Mouse (Mus musculus): ENCODE data around the gene Angel1. TPM values are rescaled to one million over a fixed set of nuclear protein-coding genes. Genes with fewer than 3 reads are reported as not detected.

Angel1 gene
- total RNA-seq (2021), result 1 to 10 TPM; 4.6 to 8.0 TPM

DNA sequence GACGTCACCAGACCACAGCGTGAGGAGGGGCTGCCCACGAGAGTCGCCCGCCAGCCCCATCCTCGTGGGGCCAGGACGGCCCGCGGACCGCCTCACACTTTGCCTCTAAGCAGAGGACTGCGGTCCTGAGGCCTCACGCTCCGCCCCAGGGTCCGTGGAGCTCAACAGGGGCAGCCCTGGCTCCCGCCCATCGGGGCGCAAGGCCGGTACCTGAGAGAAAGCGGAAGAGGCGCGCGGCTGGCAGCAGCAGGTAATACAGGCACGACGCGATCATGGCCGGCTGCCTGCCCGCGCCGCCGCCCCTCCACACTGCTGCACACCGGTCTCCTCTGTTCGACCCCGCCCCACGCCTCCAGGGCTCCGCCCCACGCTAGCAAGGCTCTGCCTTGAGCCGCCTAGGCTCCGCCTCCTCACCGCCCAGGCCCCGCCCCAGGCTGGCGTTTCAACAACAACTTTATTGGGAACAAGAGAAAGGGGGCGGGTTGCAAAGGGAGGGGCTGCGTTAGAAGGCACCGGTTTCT is at the start of gene Angel1:
TSS of gene Angel1 (minus strand) at position 341 of the 521 bp plus-strand sequence.
- DNase-seq (ENCODE audit: extremely low spot score in 1 of 2, low spot score in 1 of 2), result peak; percentile 79 to 83

DNA sequence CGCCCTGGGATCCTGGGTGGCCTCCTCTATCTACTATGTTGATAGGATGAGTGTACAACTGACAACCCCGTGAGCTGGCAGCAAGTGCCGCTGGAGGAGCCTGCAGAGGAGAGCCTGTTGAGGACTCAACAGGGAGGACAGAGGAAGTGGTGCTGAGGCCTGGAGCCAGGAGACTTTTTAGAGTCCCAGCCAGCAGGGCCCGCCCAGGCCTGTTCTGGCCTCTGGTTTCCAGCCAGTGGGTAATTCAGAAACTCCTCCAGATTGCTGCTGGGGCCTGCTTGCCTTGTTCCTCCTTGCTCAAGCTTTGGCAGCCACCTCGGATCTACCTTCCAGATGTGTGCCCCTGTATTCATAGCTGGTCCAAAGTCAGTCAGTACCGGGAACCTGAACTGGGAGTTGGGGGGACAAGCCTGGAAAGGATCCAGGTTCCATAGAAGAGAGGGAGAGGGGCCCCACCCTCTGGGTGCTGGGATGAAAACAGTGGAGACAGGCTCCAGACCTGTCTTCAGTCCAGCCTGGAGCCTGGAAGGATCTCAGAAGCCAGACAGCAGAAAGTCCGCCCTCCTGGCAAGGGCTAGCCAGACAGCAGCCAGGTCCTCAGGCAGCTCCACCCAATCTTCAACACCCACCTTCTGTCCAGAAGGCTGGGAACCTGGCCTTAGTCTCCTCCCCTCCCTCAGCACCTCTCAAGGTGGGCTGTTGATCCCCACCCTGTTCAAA is 49.5 kb upstream of the Angel1 start:
- no peak for DNase-seq (ENCODE audit: extremely low spot score in 1 of 2, low spot score in 1 of 2)

DNA sequence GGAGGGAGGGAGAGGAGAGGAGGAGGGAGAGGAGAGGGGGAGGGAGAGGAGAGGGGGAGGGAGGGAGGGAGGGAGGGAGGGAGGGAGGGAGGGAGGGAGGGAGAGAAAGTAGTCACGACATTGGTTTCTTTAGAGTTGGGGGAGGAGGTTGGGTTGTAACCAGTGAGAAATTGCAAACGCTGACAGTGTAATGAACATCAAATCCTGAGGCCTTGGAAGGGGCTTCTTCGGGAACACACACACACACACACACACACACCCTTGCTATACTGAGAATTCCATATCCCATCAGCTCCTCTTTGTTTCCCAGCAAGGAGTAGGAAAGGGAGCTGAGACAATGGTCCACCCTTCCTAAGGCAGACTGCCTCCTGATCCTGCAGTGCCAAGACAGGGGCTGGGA is 46.3 kb upstream of the Angel1 start:
- no peak for DNase-seq (ENCODE audit: extremely low spot score in 1 of 2, low spot score in 1 of 2)

DNA sequence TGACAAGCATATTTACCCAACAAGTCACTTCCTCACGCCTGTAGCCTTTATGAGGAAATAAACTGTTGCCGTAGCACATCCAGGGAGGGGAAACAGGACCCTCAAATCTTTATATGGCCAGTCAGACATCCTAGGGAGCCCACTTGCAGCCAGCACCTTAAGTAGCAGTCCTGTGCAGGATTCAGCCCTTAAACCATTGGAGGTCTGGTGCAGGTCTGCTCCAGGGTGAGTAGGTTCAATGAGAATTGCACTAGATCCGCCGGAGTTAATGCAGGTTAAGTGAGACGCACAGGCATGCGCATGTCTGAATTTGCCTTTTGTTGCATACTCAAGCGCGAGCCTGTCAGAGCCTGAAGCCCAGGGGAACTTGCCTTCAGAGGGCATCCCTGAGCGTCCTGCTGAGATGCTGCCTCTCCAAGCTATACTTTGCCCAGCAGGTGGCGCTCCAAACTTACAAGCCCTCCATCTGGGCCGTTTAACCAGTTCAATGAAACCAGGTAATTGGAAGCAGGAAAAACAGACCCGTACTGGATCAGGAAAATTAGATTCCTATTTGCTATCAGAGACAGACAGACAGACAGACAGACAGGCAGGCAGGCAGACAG is 45.7 kb upstream of the Angel1 start:
- peak; percentile 84 to 99 for DNase-seq (ENCODE audit: extremely low spot score in 1 of 2, low spot score in 1 of 2)

DNA sequence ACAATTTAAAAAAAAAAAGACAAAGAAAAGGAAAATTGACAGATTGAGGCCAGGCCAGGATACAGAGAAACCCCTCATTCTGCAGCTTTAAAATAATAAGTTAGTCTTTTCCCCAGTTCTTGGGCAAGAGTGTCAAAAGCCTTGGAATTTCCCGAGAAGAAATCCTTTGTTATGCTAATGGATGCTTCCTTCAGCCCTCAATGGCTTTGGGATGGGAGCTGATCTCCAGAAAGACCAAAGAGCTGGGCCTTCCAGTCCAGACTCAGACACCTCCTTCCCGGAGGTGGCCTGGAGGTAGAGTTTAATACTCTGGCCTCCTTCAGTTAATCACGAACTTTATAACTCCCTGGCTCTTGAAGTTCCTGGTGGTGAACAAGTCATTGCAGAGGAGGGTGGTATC is 44.7 kb upstream of the Angel1 start:
- no peak for DNase-seq (ENCODE audit: extremely low spot score in 1 of 2, low spot score in 1 of 2)

DNA sequence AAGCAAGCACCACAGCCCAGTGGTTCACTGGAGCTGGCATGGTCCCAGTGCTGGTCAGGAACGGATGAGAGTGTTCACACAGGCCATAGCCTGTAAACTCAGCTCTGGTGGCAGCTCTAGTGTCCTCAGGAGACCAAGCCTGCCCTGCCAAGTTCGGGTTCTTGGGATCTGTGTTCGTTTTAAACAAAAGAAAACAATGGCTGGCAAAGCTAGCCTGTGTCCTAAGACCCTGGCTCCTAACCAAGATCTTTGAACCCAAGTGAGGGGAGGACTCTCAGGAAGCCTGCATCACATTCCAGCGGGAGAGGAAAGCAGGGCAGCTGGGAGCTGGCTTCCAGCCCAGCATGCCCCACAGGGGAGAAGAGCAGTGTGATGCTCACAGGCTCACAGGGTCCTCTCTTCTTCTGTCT is 44.0 kb upstream of the Angel1 start:
- no peak for DNase-seq (ENCODE audit: extremely low spot score in 1 of 2, low spot score in 1 of 2)

DNA sequence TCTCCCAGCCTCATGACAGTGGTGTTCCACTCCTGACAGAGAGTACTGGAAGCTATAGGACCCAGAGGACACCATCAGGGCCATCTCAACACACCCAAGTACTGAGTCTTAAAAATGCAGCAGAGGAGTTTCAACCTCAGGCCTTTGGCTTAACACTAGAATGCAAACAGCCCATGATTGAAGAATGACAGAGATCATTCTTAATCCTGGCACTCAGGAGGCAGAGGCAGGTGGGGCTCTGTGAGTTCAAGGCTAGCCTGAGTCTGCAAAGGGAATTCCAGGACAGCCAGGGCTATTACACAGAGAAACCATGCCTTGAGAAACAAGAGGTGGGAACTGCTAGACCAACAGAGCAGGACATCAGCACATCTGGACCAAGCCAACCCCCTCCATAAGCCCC is 43.6 kb upstream of the Angel1 start:
- DNase-seq (ENCODE audit: extremely low spot score in 1 of 2, low spot score in 1 of 2), result no peak

DNA sequence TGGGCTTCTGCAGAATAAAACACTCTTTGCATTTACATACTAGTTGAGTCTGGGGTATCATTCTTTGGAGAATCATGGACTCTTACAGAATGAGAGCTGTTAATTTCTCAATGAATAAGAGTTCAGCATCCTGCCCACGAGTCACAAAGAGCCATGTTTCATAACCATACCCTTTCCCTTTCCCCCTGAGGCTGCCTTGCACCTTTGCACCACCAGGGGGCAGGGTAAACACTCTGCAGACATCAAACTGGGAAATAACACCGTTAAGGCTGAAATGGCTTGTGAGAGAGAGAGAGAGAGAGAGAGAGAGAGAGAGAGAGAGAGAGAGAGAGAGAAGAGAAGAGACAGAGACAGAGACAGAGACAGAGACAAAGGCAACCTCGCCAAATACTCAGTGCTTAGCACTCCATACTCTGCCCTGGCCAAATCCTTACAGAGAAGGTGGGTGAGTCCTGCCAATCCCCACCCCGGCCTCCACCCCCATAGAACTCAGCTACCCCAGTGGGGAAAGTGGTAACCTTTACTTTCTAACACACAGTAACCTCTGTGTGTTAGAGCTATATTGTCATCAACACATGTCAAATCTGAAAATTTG is 42.8 kb upstream of the Angel1 start:
- peak; percentile 86 to 96 for DNase-seq (ENCODE audit: extremely low spot score in 1 of 2, low spot score in 1 of 2)

DNA sequence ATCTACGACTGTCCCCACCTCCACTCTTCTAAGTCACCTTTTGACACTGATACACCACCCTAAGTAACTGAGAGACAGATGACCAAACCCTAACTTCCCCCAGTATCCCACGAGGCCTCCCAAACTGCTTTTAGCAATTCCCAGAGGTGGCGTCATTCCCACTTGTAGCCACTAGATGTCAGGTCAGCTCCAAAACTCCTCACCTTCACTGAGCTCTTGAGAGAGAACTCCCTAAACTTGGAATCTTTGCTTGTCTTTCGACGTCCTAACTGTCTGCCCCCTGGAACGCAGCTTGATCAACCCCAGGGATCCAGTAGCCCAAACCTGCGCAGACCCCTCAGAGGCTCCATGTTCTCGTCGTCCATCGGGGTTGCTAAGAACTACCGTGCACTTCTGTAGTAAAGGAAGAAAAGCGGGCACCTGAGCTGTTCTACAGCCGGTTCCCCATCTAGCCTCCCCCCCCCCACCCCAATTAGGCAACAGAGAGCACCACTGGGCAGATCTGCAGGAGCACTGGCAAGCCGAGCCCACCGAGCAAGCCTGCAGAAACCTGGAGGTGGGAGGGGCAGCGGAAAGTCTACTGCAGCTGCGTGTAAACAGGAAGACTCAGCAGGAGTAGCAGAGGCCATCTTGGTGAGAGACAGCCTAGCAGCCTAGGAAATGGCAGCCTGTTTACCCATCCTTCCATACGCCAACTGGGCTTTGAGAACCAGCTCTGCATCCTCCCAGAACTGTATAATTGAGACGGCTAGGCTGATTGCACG is 41.8 kb upstream of the Angel1 start:
- DNase-seq (ENCODE audit: extremely low spot score in 1 of 2, low spot score in 1 of 2), result peak in 1 of 2 experiments; percentile 67

DNA sequence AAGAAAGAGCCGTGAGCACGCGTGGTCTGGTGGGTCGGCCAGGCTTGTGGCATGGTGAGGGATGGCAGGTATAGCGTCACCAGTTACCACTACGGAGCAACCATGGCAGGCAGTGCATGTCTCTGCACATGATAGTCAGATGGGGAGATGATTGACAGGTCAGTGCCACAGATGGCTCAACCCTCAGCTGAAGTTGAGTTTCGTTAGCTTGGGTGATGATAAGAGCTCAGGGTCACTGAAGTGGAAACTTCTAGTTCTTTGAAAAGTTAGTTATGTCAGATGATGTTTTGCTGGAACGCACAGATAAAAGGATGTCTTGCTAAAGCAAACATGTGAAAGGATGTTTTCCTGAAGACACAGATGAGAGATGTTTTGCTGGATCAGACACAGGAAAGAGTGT is 40.2 kb upstream of the Angel1 start:
- DNase-seq (ENCODE audit: extremely low spot score in 1 of 2, low spot score in 1 of 2), result no peak

DNA sequence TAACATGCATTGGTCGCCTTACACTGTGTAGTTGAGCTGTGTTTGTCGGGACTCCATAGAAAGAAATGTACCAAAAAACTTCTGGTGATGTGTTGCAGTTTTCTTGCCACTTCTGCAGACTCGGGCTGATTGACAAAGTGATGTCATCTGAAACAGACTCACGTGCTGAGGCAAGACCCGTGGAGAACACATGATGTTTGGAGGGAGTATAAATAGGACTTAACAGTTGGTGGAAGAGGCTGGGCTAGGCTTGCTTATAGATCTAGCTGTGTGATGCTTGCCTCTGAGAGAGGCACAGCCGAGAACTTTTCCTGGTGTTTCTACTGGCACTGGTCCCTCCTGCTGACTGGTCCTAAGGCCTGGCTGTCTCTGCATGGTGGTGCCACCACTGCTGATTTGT is 37.8 kb upstream of the Angel1 start:
- DNase-seq (ENCODE audit: extremely low spot score in 1 of 2, low spot score in 1 of 2), result no peak

DNA sequence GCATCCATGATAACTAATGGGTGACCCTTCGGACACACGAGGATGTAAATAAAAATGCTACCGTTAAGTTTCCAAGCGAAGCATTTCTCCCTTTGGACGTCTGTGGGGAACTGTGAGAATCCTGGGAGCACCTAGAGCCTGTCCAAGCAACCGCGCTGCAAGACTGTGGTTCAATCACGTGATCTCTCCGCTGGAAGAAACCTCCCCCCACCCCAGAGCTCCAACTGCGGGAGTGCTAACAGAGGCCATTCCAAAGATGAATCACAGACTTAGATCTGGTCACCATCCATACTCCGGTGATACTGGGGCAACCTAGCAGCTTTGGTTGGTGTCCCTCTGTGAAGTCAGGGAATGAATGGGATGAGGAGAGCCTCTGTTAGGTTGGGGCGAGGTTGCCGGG is 34.8 kb upstream of the Angel1 start:
- no peak for DNase-seq (ENCODE audit: extremely low spot score in 1 of 2, low spot score in 1 of 2)

DNA sequence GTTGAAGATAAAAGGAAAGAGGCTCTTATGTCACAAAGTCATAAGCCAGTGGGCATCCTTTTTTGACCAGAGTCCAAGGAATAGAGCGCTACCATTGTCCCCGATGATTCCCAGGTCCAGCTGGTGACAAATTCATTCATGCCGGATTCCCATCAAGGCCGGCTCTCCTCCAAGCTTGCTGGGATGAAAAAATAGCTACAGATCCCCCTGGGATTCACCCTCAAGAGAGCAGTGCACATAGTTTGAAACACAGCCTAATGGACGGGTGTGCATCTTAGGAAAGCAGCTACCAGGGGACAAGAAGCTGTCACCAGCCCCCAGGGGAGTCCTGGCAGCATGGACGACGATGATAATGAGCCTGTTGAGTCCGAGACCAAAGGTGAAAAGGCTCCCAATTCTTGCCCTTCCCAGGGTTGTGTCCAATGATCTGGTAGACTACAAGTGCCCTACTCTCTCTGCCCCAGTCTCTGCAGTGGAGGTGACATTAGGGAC is 8.1 kb upstream of the Angel1 start, which contains the start of gene Lrrc74a:
TSS of gene Lrrc74a (plus strand) at position 51 of the 492 bp plus-strand sequence.
- DNase-seq (ENCODE audit: extremely low spot score in 1 of 2, low spot score in 1 of 2), result no peak

DNA sequence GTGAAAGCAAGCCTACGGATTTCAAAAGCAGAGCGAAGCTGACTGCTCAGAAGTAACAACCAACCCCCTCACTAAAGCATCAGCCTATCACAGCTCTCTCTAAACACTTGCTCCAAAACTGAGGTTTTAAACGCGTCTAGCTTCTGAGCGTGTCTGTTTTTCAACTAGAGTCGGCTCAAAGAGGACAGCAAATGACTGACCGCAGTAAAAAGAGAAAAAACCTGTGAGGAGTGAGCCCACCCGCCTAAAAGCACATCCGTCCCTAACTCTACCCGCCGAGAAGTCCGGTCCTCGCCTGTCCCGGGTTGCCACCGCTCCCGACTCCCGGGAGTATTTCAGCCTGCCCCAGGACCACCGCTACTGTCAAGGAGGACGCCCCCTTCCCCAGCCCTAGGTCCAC is 554 bp downstream of the Angel1 start:
- DNase-seq (ENCODE audit: extremely low spot score in 1 of 2, low spot score in 1 of 2), result peak in 1 of 2 experiments; percentile 25

DNA sequence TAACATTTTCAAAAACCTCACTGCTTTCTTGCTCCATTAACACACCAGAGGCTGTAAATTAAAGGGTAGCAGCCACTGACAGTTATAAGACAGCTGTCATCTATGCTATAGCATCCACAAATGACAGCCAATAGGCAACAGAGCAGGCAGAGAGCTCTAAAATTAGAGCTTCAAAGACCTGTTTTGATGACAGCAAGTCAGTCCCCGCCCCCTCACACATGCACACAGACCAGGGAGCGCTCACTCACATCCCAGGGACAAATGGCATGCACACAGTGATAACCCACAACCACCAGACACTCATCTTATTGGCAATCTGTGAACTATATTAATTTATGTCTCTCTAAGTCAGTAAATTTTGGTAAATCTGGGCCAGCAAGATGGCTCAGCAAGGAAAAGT is 2.0 kb downstream of the Angel1 start:
- DNase-seq (ENCODE audit: extremely low spot score in 1 of 2, low spot score in 1 of 2), result no peak

DNA sequence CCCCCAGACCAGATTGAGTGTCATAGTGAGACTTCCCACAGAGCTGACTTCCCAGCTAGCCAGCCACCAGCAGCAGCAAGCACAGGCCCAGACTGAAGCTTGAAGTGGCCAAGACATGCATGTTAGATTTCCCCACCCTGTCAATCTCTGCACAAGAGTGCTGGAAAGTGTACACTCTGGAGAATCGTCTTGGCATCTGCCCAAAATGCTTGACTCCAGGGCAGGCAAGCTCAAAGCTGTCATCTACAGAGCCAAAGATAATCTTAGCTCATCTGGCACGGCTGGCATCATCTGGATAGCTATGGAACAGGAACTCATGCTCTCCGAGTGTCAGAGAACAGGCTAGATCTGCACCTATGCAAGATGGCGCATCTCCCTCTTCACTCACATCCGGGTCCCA is 4.8 kb downstream of the Angel1 start:
- DNase-seq (ENCODE audit: extremely low spot score in 1 of 2, low spot score in 1 of 2), result no peak

DNA sequence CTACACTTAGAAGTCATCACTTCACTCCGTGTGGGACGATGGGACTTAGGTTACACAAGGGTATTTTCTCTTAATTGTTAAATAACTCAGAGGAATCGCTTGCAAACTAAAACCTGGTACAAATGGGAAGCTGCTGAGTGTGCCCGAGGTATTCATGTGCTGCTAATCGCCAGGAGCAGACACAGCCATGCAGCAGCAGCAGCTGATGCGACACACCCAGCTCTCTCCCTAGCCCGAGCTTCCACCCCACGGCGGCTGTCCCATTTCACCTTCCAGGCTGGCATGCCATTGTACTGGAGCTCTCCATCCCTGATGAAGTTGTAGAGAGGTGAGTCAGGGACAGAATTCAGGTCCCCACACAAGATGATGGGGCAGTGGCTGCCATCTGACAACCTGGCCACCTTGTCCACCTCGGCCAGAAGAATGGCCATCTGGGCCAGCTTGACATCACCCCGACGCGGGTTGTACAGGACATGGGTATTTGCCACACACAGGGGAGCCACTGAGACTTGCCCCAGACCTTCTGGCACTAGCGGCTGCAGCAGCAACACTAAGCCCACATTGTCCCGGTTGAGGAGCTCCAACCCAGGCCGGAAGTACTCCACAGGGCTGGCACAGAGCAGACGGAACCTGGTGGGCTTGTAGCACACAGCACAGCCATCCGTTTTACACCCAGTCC is 6.2 kb downstream of the Angel1 start:
- no peak for DNase-seq (ENCODE audit: extremely low spot score in 1 of 2, low spot score in 1 of 2)

DNA sequence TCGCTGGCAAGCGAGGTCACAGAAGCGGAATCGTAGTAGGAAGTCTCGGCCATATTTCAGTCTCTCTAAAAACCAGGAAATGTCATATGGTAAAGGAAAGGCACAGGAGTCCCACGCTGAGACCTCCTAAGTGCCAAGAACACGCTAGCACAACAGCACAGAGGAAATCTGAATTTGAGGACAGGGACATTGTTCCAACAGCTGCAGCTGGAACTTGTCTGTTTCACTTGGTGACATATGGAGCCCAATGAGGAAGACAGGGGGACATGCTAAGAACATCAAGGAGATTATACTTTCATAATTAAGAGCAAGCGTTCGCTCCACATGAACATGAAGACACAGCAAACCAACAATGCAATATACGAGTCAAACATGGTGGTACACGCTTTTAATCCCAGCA is 9.3 kb downstream of the Angel1 start:
- no peak for DNase-seq (ENCODE audit: extremely low spot score in 1 of 2, low spot score in 1 of 2)

DNA sequence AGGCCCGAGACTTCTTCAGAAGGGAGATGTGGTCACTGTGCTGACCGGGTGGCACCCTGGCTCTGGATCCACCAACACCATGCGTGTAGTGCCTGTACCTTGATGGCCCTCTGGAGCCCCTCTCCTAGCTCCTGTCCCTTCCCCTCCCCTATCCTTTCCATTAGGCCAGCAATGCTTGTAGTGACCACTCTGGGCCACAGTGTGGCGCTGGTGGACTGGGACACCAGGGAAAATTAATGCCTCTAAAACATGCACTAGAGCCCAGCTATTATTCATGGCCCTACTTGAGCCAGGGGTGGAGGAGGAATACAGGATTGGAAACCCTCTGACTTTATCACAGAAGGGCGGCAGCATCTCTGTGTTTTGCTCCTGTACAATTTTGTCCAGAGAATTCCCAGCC is 10.9 kb downstream of the Angel1 start:
- DNase-seq (ENCODE audit: extremely low spot score in 1 of 2, low spot score in 1 of 2), result peak; percentile 80 to 89

DNA sequence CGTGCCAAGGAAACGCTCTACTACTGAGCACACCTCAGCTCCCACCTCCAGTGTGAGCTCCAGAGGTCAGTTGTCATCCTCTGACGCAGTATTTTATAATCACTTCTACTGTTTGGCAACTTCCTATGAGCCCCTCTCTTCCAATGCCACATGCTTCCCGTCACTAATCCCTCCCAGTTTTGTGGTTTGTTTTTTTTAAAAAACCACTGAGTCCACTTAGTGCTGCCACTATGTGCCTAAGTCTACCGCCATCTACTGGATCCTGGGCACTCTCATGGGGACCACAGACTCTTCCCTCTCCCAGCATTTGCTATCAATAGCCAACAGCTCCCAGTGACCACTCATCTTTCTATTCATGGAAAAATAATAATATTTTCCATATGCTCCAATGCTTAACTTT is 12.2 kb downstream of the Angel1 start:
- DNase-seq (ENCODE audit: extremely low spot score in 1 of 2, low spot score in 1 of 2), result no peak
